ENCODE assay signal across 19 mouse cellular contexts in the genomic region with DNA sequence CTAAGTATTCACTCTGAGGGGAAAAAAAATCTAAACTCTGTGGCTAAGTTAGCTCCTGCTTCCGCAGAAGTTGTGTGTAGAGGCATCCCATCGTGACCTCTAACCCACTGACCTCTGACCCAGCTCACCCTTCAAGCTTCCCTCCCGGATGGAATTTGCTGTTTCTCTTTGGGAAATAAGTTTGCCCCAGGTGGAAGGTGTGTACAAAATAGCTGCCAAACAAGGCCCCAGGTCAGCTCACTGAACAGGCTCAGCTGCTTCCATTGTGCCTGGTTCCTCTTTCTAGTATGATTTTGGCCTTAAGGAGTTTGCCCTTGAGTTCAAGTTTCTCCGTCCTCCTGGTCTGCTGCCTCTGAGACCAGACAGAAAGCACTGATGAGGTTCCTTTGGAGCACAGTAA. TPM values are rescaled to one million over a fixed set of nuclear protein-coding genes. Genes with fewer than 3 reads are reported as not detected.
A peak's percentile ranks its signal among the peaks of the same experiment; 100 is the strongest.
DNase-seq lines count a peak whose midpoint lies in the region; ATAC-seq and TF ChIP-seq lines count a peak whose summit lies in the region.
"Had no signal": no experiment of that assay in that cellular context is flagged by ENCODE, and none has a peak within 500 bp of the region (broad histone marks: within the 10 kb centered on the region; RNA-seq: fewer than 3 reads in every experiment).

No protein-coding gene starts in this region.

- no peak for TF ChIP-seq CTCF in forebrain, postnatal 0 days (IDR thresholded peaks at IDR 0.05; ENCODE audit: low read depth)
- TF ChIP-seq CTCF in layer of hippocampus, adult 2 months (conservative IDR thresholded peaks at IDR 0.05), result no peak

- H3K27ac ChIP-seq in forebrain, postnatal 0 days (ENCODE audit: low read depth, low read length), result no peak overlapping the region
- H3K27ac ChIP-seq in forebrain, embryonic 14.5 days (ENCODE audit: low read depth, low read length), result no peak overlapping the region
- H3K27ac ChIP-seq in layer of hippocampus, adult 2 months, result peak overlapping the region; percentile 89
- no peak overlapping the region for H3K27ac ChIP-seq in hindbrain, embryonic 15.5 days (replicated peaks)
- H3K27ac ChIP-seq: heart, embryonic 13.5 days; lung, embryonic 15.5 days; stomach, embryonic 15.5 days had no signal

- H3K9ac ChIP-seq in forebrain, postnatal 0 days, result no peak overlapping the region
- H3K9ac ChIP-seq in forebrain, embryonic 14.5 days (ENCODE audit: low read length), result no peak overlapping the region
- no peak overlapping the region for H3K9ac ChIP-seq in hindbrain, embryonic 15.5 days
- H3K9ac ChIP-seq: heart, embryonic 13.5 days; lung, embryonic 15.5 days; stomach, embryonic 15.5 days had no signal

- 0 out of 2 replicates have a peak overlapping the region, but pooled peaks have one; percentile 13 for H3K4me2 ChIP-seq in forebrain, postnatal 0 days (ENCODE audit: low read depth)
- no peak overlapping the region for H3K4me2 ChIP-seq in forebrain, embryonic 14.5 days (ENCODE audit: low read length)
- 0 out of 2 replicates have a peak overlapping the region, but pooled peaks have one; percentile 40 for H3K4me2 ChIP-seq in hindbrain, embryonic 15.5 days
- H3K4me2 ChIP-seq: heart, embryonic 13.5 days; liver, embryonic 11.5 days; lung, embryonic 15.5 days; stomach, embryonic 15.5 days had no signal

- no peaks in the 10 kb centered on the region for H3K9me3 ChIP-seq in forebrain, postnatal 0 days (ENCODE audit: low read length)
- H3K9me3 ChIP-seq in forebrain, embryonic 14.5 days (replicated peaks; ENCODE audit: control insufficient read depth, low read length), result no peaks in the 10 kb centered on the region
- H3K9me3 ChIP-seq in hindbrain, embryonic 15.5 days, result no peaks in the 10 kb centered on the region
- H3K9me3 ChIP-seq: G1E; heart, embryonic 13.5 days; lung, embryonic 15.5 days; megakaryocyte, embryonic 14.5 days; stomach, embryonic 15.5 days had no signal

- no peaks in the 10 kb centered on the region; the same call in 1 of the 2 replicates for H3K36me3 ChIP-seq in forebrain, postnatal 0 days (ENCODE audit: insufficient read depth)
- peaks cover 5% of the 10 kb centered on the region; the same call in 1 of the 2 replicates for H3K36me3 ChIP-seq in forebrain, embryonic 14.5 days (ENCODE audit: control insufficient read depth, insufficient read depth, low read length)
- H3K36me3 ChIP-seq in hindbrain, embryonic 15.5 days, result no peaks in the 10 kb centered on the region
- H3K36me3 ChIP-seq: G1E; heart, embryonic 13.5 days; lung, embryonic 15.5 days; stomach, embryonic 15.5 days had no signal

- no peak overlapping the region for H3K4me3 ChIP-seq in forebrain, postnatal 0 days (ENCODE audit: low read depth, low read length)
- H3K4me3 ChIP-seq in forebrain, embryonic 14.5 days (ENCODE audit: low read depth, low read length), result no peak overlapping the region
- H3K4me3 ChIP-seq in layer of hippocampus, adult 2 months, result no peak overlapping the region
- no peak overlapping the region for H3K4me3 ChIP-seq in hindbrain, embryonic 15.5 days
- H3K4me3 ChIP-seq: heart, embryonic 13.5 days; lung, embryonic 15.5 days; megakaryocyte, embryonic 14.5 days; stomach, embryonic 15.5 days had no signal

- WGBS in forebrain, postnatal 0 days, result 73% methylated on average over 4 of the region's 4 CpGs
- WGBS in forebrain, embryonic 14.5 days, result 67% methylated on average over 4 of the region's 4 CpGs
- 63% methylated on average over 4 of the region's 4 CpGs for WGBS in hindbrain, embryonic 15.5 days

- DNase-seq in forebrain, postnatal 0 days, result no peak
- no peak for DNase-seq in forebrain, embryonic 14.5 days (ENCODE audit: low spot score)
- no peak for DNase-seq in layer of hippocampus, adult 2 months (ENCODE audit: low spot score in 2 of 2)
- no peak for DNase-seq in layer of hippocampus, adult 9-10 months (ENCODE audit: low spot score)
- peak; percentile 70 for DNase-seq in yolk sac, embryonic 10.5 days (ENCODE audit: low spot score)
- no peak for DNase-seq in left cerebral cortex, postnatal 14 days (ENCODE audit: low spot score in 2 of 2)
- DNase-seq: adrenal gland, adult 8-10 months; B cell, adult 2 months; gastrocnemius, postnatal 36 days; spleen, adult 18-20 months; thymus, postnatal 4 days had no signal

- H3K27me3 ChIP-seq in forebrain, postnatal 0 days (ENCODE audit: insufficient read depth, low read length), result no peaks in the 10 kb centered on the region
- H3K27me3 ChIP-seq in forebrain, embryonic 14.5 days (replicated peaks; ENCODE audit: control insufficient read depth, insufficient read depth, low read length), result no peaks in the 10 kb centered on the region
- H3K27me3 ChIP-seq in hindbrain, embryonic 15.5 days, result no peaks in the 10 kb centered on the region
- H3K27me3 ChIP-seq: heart, embryonic 13.5 days; lung, embryonic 15.5 days; stomach, embryonic 15.5 days had no signal

- intact Hi-C loops in left cerebral cortex, postnatal 14 days (cut with DNase I), result no loop called here

- peaks cover 11% of the 10 kb centered on the region; the same call in 1 of the 2 replicates for H3K4me1 ChIP-seq in forebrain, postnatal 0 days (ENCODE audit: insufficient read depth)
- H3K4me1 ChIP-seq in forebrain, embryonic 14.5 days (ENCODE audit: control insufficient read depth, insufficient read depth, low read length), result peaks cover 16% of the 10 kb centered on the region
- H3K4me1 ChIP-seq in hindbrain, embryonic 15.5 days (replicated peaks), result peaks cover 32% of the 10 kb centered on the region

- no peak for ATAC-seq in forebrain, postnatal 0 days
- ATAC-seq in forebrain, embryonic 14.5 days, result no peak
- ATAC-seq in hindbrain, embryonic 15.5 days (ENCODE audit: low FRiP score, low read depth), result no peak
- no peak for ATAC-seq in megakaryocyte, adult 5-6 weeks (ENCODE audit: poor library complexity, severe bottlenecking)

RNA-seq across cellular contexts. Expression of gene Nrp2, which starts 12.6 kb away (rescaled TPM):
- 63.2 and 120 TPM in 2 replicates for total RNA-seq in forebrain, postnatal 0 days (2014; rRNA removed)
- 16.1 and 31.6 TPM in 2 replicates for polyA plus RNA-seq in forebrain, postnatal 0 days (2015; fragmentation: Nextera tagmentation; extraction: Ambion mirVana)
- 16.3 and 23.8 TPM in 2 replicates for polyA plus RNA-seq in forebrain, embryonic 14.5 days (2014; fragmentation: Nextera tagmentation; extraction: Ambion mirVana)
- total RNA-seq in layer of hippocampus, adult 2 months (2021), result 10 to 100 TPM; 60.3 to 63.7 TPM
- 28.8 and 31.5 TPM in 2 replicates for polyA plus RNA-seq in hindbrain, embryonic 15.5 days (2015; fragmentation: Nextera tagmentation; extraction: Ambion mirVana)
- 3.5 and 3.9 TPM in 2 replicates for total RNA-seq in megakaryocyte, adult 5-6 weeks (2015)
- total RNA-seq in megakaryocyte, adult 5-6 weeks (2017), result 5.9 and 6.5 TPM in 2 replicates
- 10 to 100 TPM; 16.9 to 32.7 TPM for total RNA-seq in left cerebral cortex, postnatal 14 days (2021)
